In the genomic region with DNA sequence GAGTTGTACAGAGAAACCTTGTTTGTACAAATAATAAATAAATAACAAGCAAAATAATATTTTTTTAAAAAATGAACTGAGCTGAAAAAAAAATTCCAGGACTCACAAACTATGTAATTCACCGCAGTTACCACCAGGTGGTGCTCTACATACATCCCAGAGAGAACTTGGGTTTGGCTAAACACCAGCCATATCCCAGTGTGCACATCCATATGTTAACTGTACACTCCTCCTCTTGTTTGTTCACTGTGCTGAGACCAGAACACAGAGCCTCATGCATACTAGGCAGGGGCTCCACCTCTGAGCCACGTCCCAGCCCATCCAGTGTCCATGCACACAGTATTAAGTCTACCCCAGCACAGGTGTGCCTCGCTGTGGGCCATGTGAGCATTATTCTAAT, we compare ENCODE assay signal across 9 mouse cellular contexts. TPM values are rescaled to one million over a fixed set of nuclear protein-coding genes. Genes with fewer than 3 reads are reported as not detected.
DNase-seq lines count a peak whose midpoint lies in the region; ATAC-seq and TF ChIP-seq lines count a peak whose summit lies in the region.
"Had no signal": no experiment of that assay in that cellular context is flagged by ENCODE, and none has a peak within 500 bp of the region (broad histone marks: within the 10 kb centered on the region; RNA-seq: fewer than 3 reads in every experiment).

No protein-coding gene starts in this region.

- no peak overlapping the region for H3K4me2 ChIP-seq in hindbrain, embryonic 13.5 days
- H3K4me2 ChIP-seq in midbrain, embryonic 13.5 days (replicated peaks): no peak overlapping the region
- H3K4me2 ChIP-seq in stomach, postnatal 0 days (replicated peaks; ENCODE audit: low read depth): no peak overlapping the region

- TF ChIP-seq CTCF in stomach, postnatal 0 days (IDR thresholded peaks at IDR 0.05; ENCODE audit: low read depth): peak; percentile 91

- no peak overlapping the region for H3K4me3 ChIP-seq in hindbrain, embryonic 13.5 days
- no peak overlapping the region for H3K4me3 ChIP-seq in midbrain, embryonic 13.5 days (replicated peaks)
- H3K4me3 ChIP-seq in stomach, postnatal 0 days (ENCODE audit: low read depth, low read length): no peak overlapping the region

- ATAC-seq in hindbrain, embryonic 13.5 days (ENCODE audit: low FRiP score): peak; percentile 47; the same call in 1 of the 2 replicates
- ATAC-seq in midbrain, embryonic 13.5 days: peak; percentile 76
- ATAC-seq in stomach, postnatal 0 days (ENCODE audit: low FRiP score, low TSS enrichment): peak; percentile 40; the same call in 1 of the 2 replicates

- no peak overlapping the region for H3K9ac ChIP-seq in hindbrain, embryonic 13.5 days
- H3K9ac ChIP-seq in midbrain, embryonic 13.5 days (replicated peaks): no peak overlapping the region
- H3K9ac ChIP-seq in stomach, postnatal 0 days (ENCODE audit: low read length): no peak overlapping the region

- TF ChIP-seq EP300 in stomach, postnatal 0 days (optimal IDR thresholded peaks at IDR 0.05): no peak

- H3K27me3 ChIP-seq in hindbrain, embryonic 13.5 days: no peaks in the 10 kb centered on the region
- H3K27me3 ChIP-seq in midbrain, embryonic 13.5 days: no peaks in the 10 kb centered on the region
- no peaks in the 10 kb centered on the region for H3K27me3 ChIP-seq in stomach, postnatal 0 days (ENCODE audit: control insufficient read depth, insufficient read depth, low read length)

- no peak overlapping the region for H3K27ac ChIP-seq in hindbrain, embryonic 13.5 days
- H3K27ac ChIP-seq in midbrain, embryonic 13.5 days: no peak overlapping the region
- H3K27ac ChIP-seq in stomach, postnatal 0 days (replicated peaks): no peak overlapping the region

- intact Hi-C loops in gastrocnemius, postnatal 14 days (cut with DNase I; ENCODE audit: low total_unique reads): no loop called here
- intact Hi-C loops in left cerebral cortex, postnatal 14 days (cut with DNase I): loop anchor here (5.0 kb wide), 1 partner anchor 66 kb away; no protein-coding TSS in a partner anchor

- H3K36me3 ChIP-seq in hindbrain, embryonic 13.5 days: peaks cover 80% of the 10 kb centered on the region
- peaks cover 76% of the 10 kb centered on the region for H3K36me3 ChIP-seq in midbrain, embryonic 13.5 days
- H3K36me3 ChIP-seq in stomach, postnatal 0 days (ENCODE audit: control insufficient read depth, insufficient read depth, low read length): peaks cover 25% of the 10 kb centered on the region

- H3K9me3 ChIP-seq in hindbrain, embryonic 13.5 days: no peaks in the 10 kb centered on the region
- H3K9me3 ChIP-seq in midbrain, embryonic 13.5 days: no peaks in the 10 kb centered on the region
- H3K9me3 ChIP-seq in stomach, postnatal 0 days (ENCODE audit: control insufficient read depth, low read length): no peaks in the 10 kb centered on the region

- peak; percentile 59 for DNase-seq in gastrocnemius, adult 18-20 months (ENCODE audit: low spot score)
- no peak for DNase-seq in gastrocnemius, postnatal 14 days
- DNase-seq in ES-CJ7 (ENCODE audit: low read depth, low spot score): peak; percentile 72
- peak; percentile 41 to 68 for DNase-seq in cerebellum, postnatal 25 days
- peak; percentile 65 to 80 for DNase-seq in left cerebral cortex, postnatal 14 days (ENCODE audit: low spot score in 2 of 2)
- DNase-seq in stomach, postnatal 0 days (ENCODE audit: low spot score): peak; percentile 62

- WGBS in hindbrain, embryonic 13.5 days: 49% methylated on average over 3 of the region's 3 CpGs
- 55% methylated on average over 3 of the region's 3 CpGs for WGBS in midbrain, embryonic 13.5 days
- WGBS in stomach, postnatal 0 days: 58% methylated on average over 3 of the region's 3 CpGs

- H3K4me1 ChIP-seq in hindbrain, embryonic 13.5 days (replicated peaks): no peaks in the 10 kb centered on the region
- H3K4me1 ChIP-seq in midbrain, embryonic 13.5 days (replicated peaks): no peaks in the 10 kb centered on the region
- no peaks in the 10 kb centered on the region for H3K4me1 ChIP-seq in stomach, postnatal 0 days (replicated peaks; ENCODE audit: control insufficient read depth, insufficient read depth)

RNA-seq across cellular contexts. Expression of a gene that starts 7.9 kb away (rescaled TPM):
- 10 to 100 TPM; 44.5 to 46.8 TPM for total RNA-seq in gastrocnemius, adult 18-20 months (2021)
- total RNA-seq in gastrocnemius, postnatal 14 days (2021): 10 to 100 TPM; 62.5 to 62.9 TPM
- 381 and 383 TPM in 2 replicates for polyA plus RNA-seq in hindbrain, embryonic 13.5 days (2015; fragmentation: Nextera tagmentation; extraction: Ambion mirVana)
- 100 to 1,000 TPM; 349 to 363 TPM for total RNA-seq in left cerebral cortex, postnatal 14 days (2021)
- polyA plus RNA-seq in midbrain, embryonic 13.5 days (2015; fragmentation: Nextera tagmentation; extraction: Ambion mirVana): 360 and 361 TPM in 2 replicates
- 225 and 229 TPM in 2 replicates for polyA plus RNA-seq in stomach, postnatal 0 days (2015; fragmentation: Nextera tagmentation; extraction: Ambion mirVana)

RNA-seq across cellular contexts. Expression of a gene that starts 24.4 kb away (rescaled TPM):
- total RNA-seq in gastrocnemius, adult 18-20 months (2021): not detected
- total RNA-seq in gastrocnemius, postnatal 14 days (2021): not detected
- not detected in 2 replicates for polyA plus RNA-seq in hindbrain, embryonic 13.5 days (2015; fragmentation: Nextera tagmentation; extraction: Ambion mirVana)
- total RNA-seq in left cerebral cortex, postnatal 14 days (2021): not detected
- polyA plus RNA-seq in midbrain, embryonic 13.5 days (2015; fragmentation: Nextera tagmentation; extraction: Ambion mirVana): 0.14 TPM in 1 of 2 replicates, not detected in the other
- not detected in 2 replicates for polyA plus RNA-seq in stomach, postnatal 0 days (2015; fragmentation: Nextera tagmentation; extraction: Ambion mirVana)
- polyA plus RNA-seq: liver, embryonic 16.5 days had no signal

RNA-seq across cellular contexts. Expression of a gene that starts 35.0 kb away (rescaled TPM):
- total RNA-seq in gastrocnemius, adult 18-20 months (2021): 10 to 100 TPM; 14.0 to 14.3 TPM
- 10 to 100 TPM; 25.4 to 27.0 TPM for total RNA-seq in gastrocnemius, postnatal 14 days (2021)
- 8.6 and 8.7 TPM in 2 replicates for polyA plus RNA-seq in hindbrain, embryonic 13.5 days (2015; fragmentation: Nextera tagmentation; extraction: Ambion mirVana)
- total RNA-seq in left cerebral cortex, postnatal 14 days (2021): 1 to 10 TPM; 3.8 to 5.7 TPM
- polyA plus RNA-seq in midbrain, embryonic 13.5 days (2015; fragmentation: Nextera tagmentation; extraction: Ambion mirVana): 13.8 and 14.9 TPM in 2 replicates
- polyA plus RNA-seq in stomach, postnatal 0 days (2015; fragmentation: Nextera tagmentation; extraction: Ambion mirVana): 48.6 and 53.5 TPM in 2 replicates

Comparison
In these comparisons a context has a peak if more than half of its experiments do, and no peak if none do; other contexts are left out.
1. RNA of a gene that starts 7.9 kb away (total RNA-seq): 349 to 363 TPM in left cerebral cortex, postnatal 14 days; 62.5 to 62.9 TPM in gastrocnemius, postnatal 14 days and 44.5 to 46.8 TPM in gastrocnemius, adult 18-20 months; every median in the first group is over 4 times any median in the second.
2. Peak in every context shown above with its lines, with median percentiles within 50 percentile points of each other: ATAC-seq.